Mouse (Mus musculus): ENCODE results near the gene Sgcb.

- TF ChIP-seq CTCF (IDR thresholded peaks at IDR 0.05; ENCODE audit: borderline replicate concordance, insufficient read depth, low read length) (no peak), POLR2A (IDR thresholded peaks at IDR 0.05; ENCODE audit: low read depth, low read length) (no peak)
Measured at GRCm38 (mm10) chr5:73686149-73686548, 38.6 kb upstream of the Sgcb start.

Measured in embryonic fibroblast, embryonic 13.5 days (primary cell).